Mouse (Mus musculus): ENCODE measurements around the gene Clec18a. TPM values are rescaled to one million over a fixed set of nuclear protein-coding genes. Genes with fewer than 3 reads are reported as not detected.

The Clec18a gene
- total and polyA plus RNA-seq, 3 experiments, result not detected

GRCm38 (mm10) chr8:111058946-111059572 lies 33.2 kb downstream of the Clec18a start:
- Histone ChIP-seq H3K27me3 (replicated peaks) (peaks cover 12% of the 10 kb centered on the region), H3K79me2 (replicated peaks; ENCODE audit: control insufficient read depth, extremely low read depth, insufficient read depth, poor library complexity, severe bottlenecking) (peaks cover 15% of the 10 kb centered on the region; the same call in 1 of the 2 replicates), H3K4me1 (ENCODE audit: control insufficient read depth in 1 of 2, insufficient read depth in 2 of 2) (peaks cover 5 to 25% of the 10 kb centered on the region in 2 experiments), H3K27ac (ENCODE audit: insufficient read depth, low read depth) (no peak overlapping the region), H3K4me3 (replicated peaks in 1 of 3; ENCODE audit: low read depth in 2 of 3, low read length in 2 of 3, poor library complexity in 1 of 3) (no peak overlapping the region), H3K9ac (ENCODE audit: insufficient read depth, low read depth) (no peak overlapping the region), H3K4me2 (ENCODE audit: insufficient read depth, low read depth, poor library complexity, severe bottlenecking) (no peak overlapping the region), H3K9me3 (replicated peaks; ENCODE audit: low read length) (no peaks in the 10 kb centered on the region), H3K36me3 (replicated peaks in 1 of 2; ENCODE audit: control insufficient read depth in 1 of 2, insufficient read depth in 1 of 2, low read length in 1 of 2) (peaks cover 24 to 38% of the 10 kb centered on the region in 2 experiments)
- in situ Hi-C loops (cut with MboI; ENCODE audit: low pct_ligation_motif_present, low pct_unique_long_range_greater_than_20kb, low sequenced_read_pairs), result no loop called here
- dilution Hi-C loops (cut with MboI; ENCODE audit: extremely low pct_ligation_motif_present, extremely low pct_unique_long_range_greater_than_20kb, low sequenced_read_pairs), result no loop called here
- TF ChIP-seq CHD1 (IDR thresholded peaks at IDR 0.05; ENCODE audit: low read depth, low read length), result no peak
- TF ChIP-seq POLR2A (IDR thresholded peaks at IDR 0.05; ENCODE audit: low read depth, low read length), result no peak
- no peak for DNase-seq (ENCODE audit: extremely low read depth)

GRCm38 (mm10) chr8:111056691-111057293 lies 35.4 kb downstream of the Clec18a start:
- H3K4me2 ChIP-seq (ENCODE audit: insufficient read depth, low read depth, poor library complexity, severe bottlenecking), result peak overlapping the region; percentile 82
- H3K4me1 ChIP-seq (ENCODE audit: control insufficient read depth in 1 of 2, insufficient read depth in 2 of 2), result peaks cover 5 to 25% of the 10 kb centered on the region in 2 experiments
- TF ChIP-seq EP300 (IDR thresholded peaks at IDR 0.05; ENCODE audit: low read length) (no peak), JUN (IDR thresholded peaks at IDR 0.05; ENCODE audit: insufficient read depth, low read depth, low read length) (no peak), TBP (conservative IDR thresholded peaks at IDR 0.05; ENCODE audit: low read depth, low read length) (no peak), UBTF (IDR thresholded peaks at IDR 0.05; ENCODE audit: low read depth, low read length) (peak; percentile 2; the same call in 1 of the 2 replicates), MXI1 (IDR thresholded peaks at IDR 0.05; ENCODE audit: low read depth, low read length) (0 out of 2 replicates have a peak, but pooled peaks have one; percentile 16), USF2 (conservative IDR thresholded peaks at IDR 0.05; ENCODE audit: low read depth, low read length) (no peak), E2F4 (IDR thresholded peaks at IDR 0.05; ENCODE audit: insufficient replicate concordance, low read depth, low read length) (no peak)
- no peaks in the 10 kb centered on the region for H3K9me3 ChIP-seq (replicated peaks; ENCODE audit: low read length)
- in situ Hi-C loops (cut with MboI; ENCODE audit: low pct_ligation_motif_present, low pct_unique_long_range_greater_than_20kb, low sequenced_read_pairs), result no loop called here
- H3K79me2 ChIP-seq (replicated peaks; ENCODE audit: control insufficient read depth, extremely low read depth, insufficient read depth, poor library complexity, severe bottlenecking), result peaks cover 15% of the 10 kb centered on the region; the same call in 1 of the 2 replicates
- H3K36me3 ChIP-seq (replicated peaks in 1 of 2; ENCODE audit: control insufficient read depth in 1 of 2, insufficient read depth in 1 of 2, low read length in 1 of 2), result peaks cover 47 to 60% of the 10 kb centered on the region in 2 experiments
- H3K27ac ChIP-seq (ENCODE audit: insufficient read depth, low read depth), result peak overlapping the region; percentile 69; the same call in 1 of the 2 replicates
- H3K9ac ChIP-seq (ENCODE audit: insufficient read depth, low read depth), result peak overlapping the region; percentile 53
- peaks cover 10% of the 10 kb centered on the region for H3K27me3 ChIP-seq (replicated peaks)
- dilution Hi-C loops (cut with MboI; ENCODE audit: extremely low pct_ligation_motif_present, extremely low pct_unique_long_range_greater_than_20kb, low sequenced_read_pairs), result no loop called here
- no peak for DNase-seq (ENCODE audit: extremely low read depth)
- H3K4me3 ChIP-seq (replicated peaks in 1 of 3; ENCODE audit: low read depth in 2 of 3, low read length in 2 of 3, poor library complexity in 1 of 3), result peak overlapping the region; percentile 77 to 94 (median 79)

GRCm38 (mm10) chr8:111056158-111056663 lies 36.0 kb downstream of the Clec18a start, which contains the start of gene Exosc6:
TSS of gene Exosc6 (plus strand) at chr8:111056339.
- peaks cover 8% of the 10 kb centered on the region for H3K27me3 ChIP-seq (replicated peaks)
- peak within 1 kb of the TSS; percentile 69 for H3K27ac ChIP-seq (ENCODE audit: insufficient read depth, low read depth)
- dilution Hi-C loops (cut with MboI; ENCODE audit: extremely low pct_ligation_motif_present, extremely low pct_unique_long_range_greater_than_20kb, low sequenced_read_pairs), result no loop called here
- H3K4me2 ChIP-seq (ENCODE audit: insufficient read depth, low read depth, poor library complexity, severe bottlenecking), result peak within 1 kb of the TSS; percentile 82
- peak within 1 kb of the TSS; percentile 77 to 94 (median 79) for H3K4me3 ChIP-seq (replicated peaks in 1 of 3; ENCODE audit: low read depth in 2 of 3, low read length in 2 of 3, poor library complexity in 1 of 3)
- H3K4me1 ChIP-seq (ENCODE audit: control insufficient read depth in 1 of 2, insufficient read depth in 2 of 2), result peaks cover 5 to 23% of the 10 kb centered on the region in 2 experiments
- no peaks in the 10 kb centered on the region for H3K9me3 ChIP-seq (replicated peaks; ENCODE audit: low read length)
- peak; percentile 95 for DNase-seq (ENCODE audit: extremely low read depth)
- H3K79me2 ChIP-seq (replicated peaks; ENCODE audit: control insufficient read depth, extremely low read depth, insufficient read depth, poor library complexity, severe bottlenecking), result peaks cover 15% of the 10 kb centered on the region; the same call in 1 of the 2 replicates
- H3K9ac ChIP-seq (ENCODE audit: insufficient read depth, low read depth), result peak within 1 kb of the TSS; percentile 53
- peaks cover 53 to 66% of the 10 kb centered on the region in 2 experiments for H3K36me3 ChIP-seq (replicated peaks in 1 of 2; ENCODE audit: control insufficient read depth in 1 of 2, insufficient read depth in 1 of 2, low read length in 1 of 2)
- in situ Hi-C loops (cut with MboI; ENCODE audit: low pct_ligation_motif_present, low pct_unique_long_range_greater_than_20kb, low sequenced_read_pairs), result no loop called here
- TF ChIP-seq ETS1 (conservative IDR thresholded peaks at IDR 0.05; ENCODE audit: low read depth, low read length) (no peak), POLR2A (IDR thresholded peaks at IDR 0.05; ENCODE audit: low read depth, low read length) (peak; percentile 86), TBP (conservative IDR thresholded peaks at IDR 0.05; ENCODE audit: low read depth, low read length) (0 out of 2 replicates have a peak, but pooled peaks have one; percentile 38), RAD21 (IDR thresholded peaks at IDR 0.05; ENCODE audit: low read depth, low read length) (no peak), CHD1 (IDR thresholded peaks at IDR 0.05; ENCODE audit: low read depth, low read length) (no peak), JUN (IDR thresholded peaks at IDR 0.05; ENCODE audit: insufficient read depth, low read depth, low read length) (no peak), MAZ (IDR thresholded peaks at IDR 0.05; ENCODE audit: low read depth, low read length) (no peak), NELFE (IDR thresholded peaks at IDR 0.05; ENCODE audit: low read depth, low read length) (peak; percentile 80), E2F4 (IDR thresholded peaks at IDR 0.05; ENCODE audit: insufficient replicate concordance, low read depth, low read length) (peak; percentile 80; the same call in 1 of the 2 replicates), MXI1 (IDR thresholded peaks at IDR 0.05; ENCODE audit: low read depth, low read length) (peak; percentile 94), ZC3H11A (IDR thresholded peaks at IDR 0.05; ENCODE audit: low read depth, low read length) (no peak), IRF4 (IDR thresholded peaks at IDR 0.05; ENCODE audit: low read depth, low read length) (peak; percentile 54), HCFC1 (IDR thresholded peaks at IDR 0.05; ENCODE audit: low read depth, low read length) (peak; percentile 92), PAX5 (IDR thresholded peaks at IDR 0.05; ENCODE audit: low read length) (no peak), ZMIZ1 (IDR thresholded peaks at IDR 0.05; ENCODE audit: low read depth, low read length) (peak; percentile 84), UBTF (IDR thresholded peaks at IDR 0.05; ENCODE audit: low read depth, low read length) (peak; percentile 87; the same call in 1 of the 2 replicates), POLR2AphosphoS2 (IDR thresholded peaks at IDR 0.05; ENCODE audit: low read depth, low read length) (peak; percentile 90), MAX (IDR thresholded peaks at IDR 0.05; ENCODE audit: low read length) (peak; percentile 79), RCOR1 (conservative IDR thresholded peaks at IDR 0.05; ENCODE audit: low read depth, low read length) (no peak), EP300 (IDR thresholded peaks at IDR 0.05; ENCODE audit: low read length) (no peak)

Data from CH12.LX (cell line).